Mouse (Mus musculus) bone marrow, adult 2 months (tissue): ENCODE measurements at regions not wholly inside any gene's neighbourhood (a gene's known extent, or its start where the extent isn't known, plus 50 kb on each side); places are given as distances from the start of the nearest gene placed in this dataset.

Source experiments
- H3K27ac ChIP-seq: fragments of 200-500 bp; 2 replicates; pipeline ENCODE4 v1.5.1; 2012; ENCODE audit warnings: low read depth, mild to moderate bottlenecking, control low read depth, inconsistent platforms, low read length; ENCODE audit not compliant: control insufficient read depth, poor library complexity, insufficient read depth
- H3K4me1 ChIP-seq: fragments of 200-500 bp; 2 replicates; pipeline ENCODE4 v1.6.1; 2011; ENCODE audit warnings: low read length; ENCODE audit not compliant: control insufficient read depth, insufficient read depth
- H3K4me3 ChIP-seq: fragments of 200-500 bp; replicated peaks from 2 replicates; pipeline ENCODE3; 2011; ENCODE audit warnings: mild to moderate bottlenecking, low read depth, low read length, control low read depth; ENCODE audit not compliant: control insufficient read depth
- CTCF ChIP-seq: fragments of 200-500 bp; IDR thresholded peaks from 2 replicates; pipeline ENCODE4 v1.5.1; 2011; ENCODE audit warnings: low read length, control low read depth; ENCODE audit not compliant: control insufficient read depth, insufficient read depth
- POLR2A ChIP-seq: fragments of 200-500 bp; IDR thresholded peaks from 2 replicates; pipeline ENCODE4 v1.6.1; 2011; ENCODE audit warnings: low read depth, mild to moderate bottlenecking, control low read depth, low read length, borderline replicate concordance; ENCODE audit not compliant: control insufficient read depth
- WGBS: fragments of 180-500 bp; shearing (Covaris S2); methylation state at CpG from one replicate; pipeline ENCODE4 v1.1.7; 2018; 5-methylcytosine and 5-hydroxymethylcytosine counted together

DNA sequence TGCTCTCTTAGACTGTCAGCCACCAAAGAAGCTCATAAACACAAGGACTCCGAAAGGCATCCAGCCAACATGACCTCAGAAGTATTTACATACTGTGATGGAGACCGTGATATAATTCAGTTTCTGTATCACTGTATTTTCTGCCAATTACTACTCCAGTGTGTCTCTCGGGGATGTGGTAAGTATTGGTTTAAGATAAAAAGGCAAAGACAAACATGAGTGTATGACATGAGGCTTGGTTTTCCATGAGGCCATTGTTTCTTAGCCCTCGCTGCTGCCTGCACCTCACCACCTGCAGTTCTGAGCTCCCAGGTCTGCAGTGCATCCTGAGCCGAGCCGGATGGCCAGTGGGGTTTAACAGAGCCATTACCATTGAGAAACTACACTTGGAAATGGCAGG, 233.9 kb upstream of the Thbs1 start:
- H3K4me1 ChIP-seq, result no peaks in the 10 kb centered on the region; the same call in 1 of the 2 replicates
- no peak overlapping the region for H3K4me3 ChIP-seq
- no peak overlapping the region for H3K27ac ChIP-seq
- WGBS, result 78% methylated on average over 6 of the region's 6 CpGs
- TF ChIP-seq CTCF, result no peak
- TF ChIP-seq POLR2A, result no peak

DNA sequence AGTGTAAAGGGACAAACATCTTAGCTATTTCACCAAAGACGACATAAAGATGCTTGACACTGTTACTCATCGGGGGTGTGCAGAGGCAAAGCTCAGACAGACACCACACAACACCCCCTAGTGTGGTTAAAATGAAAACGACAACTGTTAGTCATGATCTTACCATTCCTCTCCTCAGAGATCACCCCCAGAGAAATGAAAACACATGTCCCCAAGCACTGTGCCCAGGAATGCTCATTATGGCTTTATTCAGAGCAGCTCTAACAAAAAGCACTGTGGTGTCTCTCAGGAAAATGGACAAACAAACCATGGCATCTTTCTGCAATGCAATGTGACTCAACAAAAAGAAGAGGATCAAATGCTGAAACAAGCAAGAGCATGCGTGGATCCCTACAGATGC, 229.5 kb upstream of the Thbs1 start:
- Histone ChIP-seq H3K4me1 (no peaks in the 10 kb centered on the region; the same call in 1 of the 2 replicates), H3K4me3 (no peak overlapping the region), H3K27ac (no peak overlapping the region)
- TF ChIP-seq CTCF, result no peak
- no peak for TF ChIP-seq POLR2A
- WGBS, result 74% methylated on average over 4 of the region's 4 CpGs

DNA sequence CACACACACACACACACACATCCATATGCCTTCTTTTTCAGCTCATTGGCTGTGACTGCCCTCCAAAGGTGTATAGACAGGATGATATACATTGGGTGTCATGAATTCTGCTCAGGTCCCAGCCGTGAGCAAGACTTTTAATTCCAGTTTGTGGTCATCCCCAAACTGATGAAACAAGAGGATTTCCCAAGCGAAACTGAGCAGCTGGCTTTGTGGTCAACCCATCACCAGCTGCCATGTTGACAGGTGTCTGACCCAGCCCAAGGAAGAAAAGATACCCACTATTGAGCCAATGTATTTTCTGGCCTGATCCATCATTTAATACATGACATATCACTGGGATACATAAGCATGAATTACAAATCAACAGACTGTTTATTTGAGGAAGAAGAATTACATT, 228.8 kb upstream of the Thbs1 start:
- no peaks in the 10 kb centered on the region; the same call in 1 of the 2 replicates for H3K4me1 ChIP-seq
- 10% methylated on average over 2 of the region's 2 CpGs for WGBS

DNA sequence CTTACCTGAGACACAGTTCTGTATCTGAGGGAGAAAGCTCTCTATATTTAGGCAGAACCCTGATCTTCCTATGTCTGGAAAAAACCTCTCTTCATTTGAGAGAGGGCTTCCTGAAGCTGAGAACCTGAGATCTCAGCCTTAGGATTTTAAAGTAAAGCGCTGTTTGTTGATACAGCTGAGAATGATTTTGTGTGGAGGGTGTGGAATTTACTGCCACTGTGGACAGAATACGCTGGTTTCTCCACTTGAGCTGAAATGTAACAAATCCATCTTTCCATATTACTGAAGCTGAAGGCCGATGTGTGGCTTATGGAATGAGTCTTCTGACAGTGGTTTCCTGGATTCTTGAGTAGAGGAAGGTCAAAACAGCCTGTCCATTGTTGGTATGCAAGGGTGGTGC, 225.2 kb upstream of the Thbs1 start:
- no peak overlapping the region for H3K4me3 ChIP-seq
- 65% methylated on average over 3 of the region's 3 CpGs for WGBS
- H3K4me1 ChIP-seq, result no peaks in the 10 kb centered on the region; the same call in 1 of the 2 replicates
- no peak overlapping the region for H3K27ac ChIP-seq
- TF ChIP-seq CTCF (no peak), POLR2A (no peak)

More for the DNA sequence above, 228.8 kb upstream of the Thbs1 start:
- H3K27ac ChIP-seq, result no peak overlapping the region
- no peak overlapping the region for H3K4me3 ChIP-seq
- no peak for TF ChIP-seq CTCF
- TF ChIP-seq POLR2A, result no peak

DNA sequence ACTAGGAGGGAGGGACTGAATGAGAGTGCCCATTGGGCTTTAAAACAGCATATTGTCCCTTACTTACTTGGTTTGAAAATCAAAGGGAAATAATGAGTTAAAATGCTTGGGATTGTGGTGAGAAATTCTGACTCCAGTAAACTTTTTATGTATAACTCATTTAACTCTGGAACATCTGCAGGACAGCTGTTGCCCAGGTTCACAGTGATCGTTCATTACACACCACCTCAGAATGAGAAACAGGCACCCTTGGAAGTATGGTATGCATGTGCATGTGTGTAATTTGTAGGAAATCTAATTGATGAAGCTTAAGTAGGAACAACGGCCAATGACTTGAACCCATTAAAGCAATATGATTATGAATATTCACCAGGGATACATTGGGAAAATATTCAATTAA, 210.4 kb upstream of the Thbs1 start:
- no peak overlapping the region for H3K4me3 ChIP-seq
- 83% methylated on average over 2 of the region's 2 CpGs for WGBS
- no peak for TF ChIP-seq POLR2A
- no peak for TF ChIP-seq CTCF
- H3K4me1 ChIP-seq, result no peaks in the 10 kb centered on the region
- no peak overlapping the region for H3K27ac ChIP-seq

DNA sequence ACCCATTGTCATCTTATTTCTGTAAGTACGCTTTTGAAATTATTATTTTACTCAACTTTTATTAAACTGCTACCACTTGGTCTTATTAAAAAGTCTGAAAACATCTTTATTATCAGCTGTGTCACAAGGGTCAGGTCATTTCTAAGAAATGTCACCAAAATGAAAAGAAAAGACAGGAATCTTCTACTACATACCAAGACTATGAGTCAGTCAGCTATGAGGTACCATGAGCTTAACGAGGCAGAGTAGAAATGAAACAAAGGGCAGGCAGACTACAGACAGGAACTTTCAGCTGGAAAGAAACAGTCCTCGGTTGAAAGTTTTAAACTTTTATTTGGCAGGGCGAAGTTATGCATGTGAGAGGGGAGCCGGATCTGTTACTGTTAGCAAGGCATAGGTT, 208.8 kb upstream of the Thbs1 start:
- no peak for TF ChIP-seq POLR2A
- TF ChIP-seq CTCF, result no peak
- H3K27ac ChIP-seq, result no peak overlapping the region
- WGBS, result 82% methylated on average over 5 of the region's 5 CpGs
- no peak overlapping the region for H3K4me3 ChIP-seq
- H3K4me1 ChIP-seq, result no peaks in the 10 kb centered on the region

DNA sequence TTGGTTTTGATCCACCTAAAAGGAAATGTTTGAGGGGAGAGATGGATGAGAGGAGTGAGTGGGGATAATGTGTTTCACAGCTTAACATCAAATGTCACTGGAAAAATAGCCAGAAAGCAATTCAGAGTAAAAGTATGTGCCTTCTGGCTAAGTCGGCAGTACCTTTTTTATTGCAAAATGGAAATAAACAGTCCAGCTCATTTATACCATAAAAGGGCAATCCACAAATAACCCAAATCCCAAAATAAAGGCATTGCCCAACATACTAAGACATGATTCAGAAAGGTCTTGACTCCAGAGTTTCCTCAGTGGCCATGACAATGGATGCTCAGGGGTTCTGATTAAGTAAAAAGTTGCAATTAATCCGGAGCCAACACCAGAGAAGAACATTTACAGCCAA, 208.0 kb upstream of the Thbs1 start:
- WGBS, result 80% methylated on average over 2 of the region's 2 CpGs
- TF ChIP-seq POLR2A (no peak), CTCF (no peak)
- Histone ChIP-seq H3K4me1 (no peaks in the 10 kb centered on the region), H3K4me3 (no peak overlapping the region), H3K27ac (no peak overlapping the region)

DNA sequence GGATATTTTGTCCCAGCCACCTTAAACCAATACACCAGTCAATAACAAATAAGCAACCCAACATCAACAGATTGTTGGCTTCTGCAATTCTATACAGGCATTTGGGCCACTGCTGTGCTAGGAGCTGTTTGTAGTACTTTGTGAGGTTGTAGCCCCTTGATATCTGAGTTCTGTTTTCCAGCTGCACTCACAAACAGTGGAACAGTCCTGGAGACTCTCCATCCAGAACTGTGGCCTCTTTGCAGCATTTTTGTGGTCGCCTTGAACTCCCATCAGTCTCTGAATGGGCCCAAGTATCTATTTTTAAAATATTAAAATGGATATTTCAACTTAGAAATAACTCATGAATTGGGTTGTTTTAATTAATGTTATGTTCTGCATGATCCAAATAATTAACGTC, 205.2 kb upstream of the Thbs1 start:
- Histone ChIP-seq H3K27ac (no peak overlapping the region), H3K4me3 (no peak overlapping the region), H3K4me1 (no peaks in the 10 kb centered on the region; the same call in 1 of the 2 replicates)
- 79% methylated on average over 2 of the region's 2 CpGs for WGBS
- TF ChIP-seq POLR2A (no peak), CTCF (no peak)

DNA sequence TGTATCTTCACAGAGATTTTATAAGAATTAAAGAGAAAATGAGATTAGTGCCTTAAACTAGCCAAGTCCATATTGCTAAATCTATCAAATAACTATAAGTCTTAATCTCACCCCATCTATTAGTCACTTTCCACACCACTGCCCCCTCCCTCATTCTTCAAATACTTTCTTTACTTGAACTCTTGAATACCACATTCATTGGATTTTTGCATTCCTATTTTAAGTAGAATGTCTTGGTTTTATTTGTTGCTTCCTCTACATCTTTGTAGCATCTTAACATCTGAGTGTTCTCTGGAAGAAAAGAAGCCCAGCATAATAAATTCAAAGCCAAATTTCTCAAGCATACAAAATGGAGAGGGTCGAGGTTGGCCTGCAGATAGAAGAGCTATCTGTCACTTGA, 200.9 kb upstream of the Thbs1 start:
- Histone ChIP-seq H3K27ac (no peak overlapping the region), H3K4me3 (no peak overlapping the region), H3K4me1 (no peaks in the 10 kb centered on the region; the same call in 1 of the 2 replicates)
- no peak for TF ChIP-seq POLR2A
- no peak for TF ChIP-seq CTCF
- 74% methylated on average over 1 of the region's 1 CpGs for WGBS
